Mouse (Mus musculus) testis, adult 2 months (tissue): ENCODE data around the gene Clptm1.

ENCODE experiments used
- CTCF ChIP-seq: fragments of 200-500 bp; IDR thresholded peaks from 2 replicates; pipeline ENCODE4 v1.5.1; 2012; ENCODE audit warnings: low read depth, mild to moderate bottlenecking, inconsistent platforms, low read length, moderate library complexity; ENCODE audit not compliant: control insufficient read depth, insufficient read depth, insufficient replicate concordance
- POLR2A ChIP-seq: fragments of 200-500 bp; IDR thresholded peaks from 2 replicates; pipeline ENCODE4 v1.6.1; 2012; ENCODE audit warnings: low read depth, mild to moderate bottlenecking, inconsistent platforms, low read length, moderate library complexity; ENCODE audit not compliant: control insufficient read depth

GRCm38 (mm10) chr7:19664455-19664954, 328 bp downstream of the Clptm1 start:
- TF ChIP-seq POLR2A: no peak
- TF ChIP-seq CTCF: no peak
